Mouse (Mus musculus): ENCODE results near the gene Socs1. TPM values are rescaled to one million over a fixed set of nuclear protein-coding genes. Genes with fewer than 3 reads are reported as not detected.

The Socs1 gene
- total RNA-seq, 2 experiments from 2014 or later = 0.71 to 0.77 TPM

DNA sequence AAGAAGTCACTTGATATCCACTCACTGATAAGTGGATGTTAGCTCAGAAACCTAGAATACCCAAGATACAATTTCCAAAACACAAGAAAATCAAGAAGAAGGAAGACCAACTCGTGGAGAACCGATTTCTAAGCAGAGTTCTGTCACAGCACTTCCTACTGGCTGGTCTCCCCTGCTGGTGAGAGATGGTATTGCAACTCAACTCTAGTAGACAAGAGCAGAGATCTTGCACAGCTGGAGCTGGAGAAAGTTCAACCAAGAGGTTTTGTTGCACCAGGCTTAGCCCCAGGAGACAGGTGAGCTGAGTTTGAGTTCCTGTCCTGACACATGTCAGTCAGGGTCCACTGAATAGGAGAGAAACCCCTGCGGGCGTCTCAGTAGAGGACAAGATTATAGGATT is 18.2 kb downstream of the Socs1 start:
- DNase-seq (ENCODE audit: extremely low spot score in 1 of 2, low spot score in 1 of 2) = peak in 1 of 2 experiments; percentile 74

DNA sequence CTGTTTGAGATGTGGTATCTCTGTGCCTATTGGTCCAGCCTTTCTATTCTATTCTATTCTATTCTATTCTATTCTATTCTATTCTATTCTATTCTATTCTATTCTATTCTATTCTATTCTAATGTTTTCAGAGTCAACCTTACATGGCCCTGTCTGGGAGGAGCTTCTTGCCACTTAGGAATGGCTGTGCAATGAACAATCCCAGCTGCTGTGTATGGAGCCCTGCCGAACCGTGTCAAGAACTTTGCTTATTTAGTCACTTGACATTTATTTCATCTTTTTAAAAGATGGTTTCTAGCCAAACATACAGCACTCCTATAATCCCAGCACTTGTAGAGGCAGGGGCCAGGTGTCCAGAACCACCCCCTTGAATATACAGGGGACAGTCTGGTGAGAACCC is 21.0 kb downstream of the Socs1 start:
- no peak for DNase-seq (ENCODE audit: extremely low spot score in 1 of 2, low spot score in 1 of 2)

DNA sequence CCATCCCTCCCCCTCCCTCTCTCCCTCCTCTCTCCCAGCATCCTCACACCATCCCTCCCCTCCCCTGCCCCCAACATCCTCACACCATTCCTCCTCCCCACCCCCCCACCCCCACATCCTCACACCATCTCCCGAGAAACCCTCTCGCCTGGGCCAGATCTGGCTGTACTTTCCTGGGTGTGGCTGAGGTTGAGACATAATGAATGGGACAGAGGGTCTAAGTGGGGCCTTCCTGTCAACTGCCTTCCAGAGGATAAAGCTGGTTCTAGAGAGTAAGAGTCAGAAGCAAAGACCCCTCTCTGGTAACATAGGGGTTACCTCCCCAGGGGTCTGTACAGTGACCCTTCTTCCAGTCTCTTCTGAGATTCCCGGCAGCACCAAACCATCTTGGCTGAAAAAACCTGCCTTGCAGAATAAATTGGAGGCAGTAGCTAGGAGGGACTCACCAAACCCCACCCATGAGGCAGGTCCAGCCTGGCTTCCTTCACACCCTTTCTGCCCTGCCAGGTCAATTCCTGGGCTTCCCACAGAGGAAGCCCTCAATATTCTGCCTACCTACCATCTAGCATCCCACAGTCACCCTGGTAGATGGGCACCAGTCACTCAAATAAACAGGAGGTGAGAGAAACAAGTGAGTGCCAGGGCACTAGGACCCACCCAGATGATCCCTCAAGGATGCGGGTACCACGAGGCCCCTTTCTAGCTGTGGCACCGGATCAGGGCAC is 21.6 kb downstream of the Socs1 start:
- DNase-seq (ENCODE audit: extremely low spot score in 1 of 2, low spot score in 1 of 2) = no peak

DNA sequence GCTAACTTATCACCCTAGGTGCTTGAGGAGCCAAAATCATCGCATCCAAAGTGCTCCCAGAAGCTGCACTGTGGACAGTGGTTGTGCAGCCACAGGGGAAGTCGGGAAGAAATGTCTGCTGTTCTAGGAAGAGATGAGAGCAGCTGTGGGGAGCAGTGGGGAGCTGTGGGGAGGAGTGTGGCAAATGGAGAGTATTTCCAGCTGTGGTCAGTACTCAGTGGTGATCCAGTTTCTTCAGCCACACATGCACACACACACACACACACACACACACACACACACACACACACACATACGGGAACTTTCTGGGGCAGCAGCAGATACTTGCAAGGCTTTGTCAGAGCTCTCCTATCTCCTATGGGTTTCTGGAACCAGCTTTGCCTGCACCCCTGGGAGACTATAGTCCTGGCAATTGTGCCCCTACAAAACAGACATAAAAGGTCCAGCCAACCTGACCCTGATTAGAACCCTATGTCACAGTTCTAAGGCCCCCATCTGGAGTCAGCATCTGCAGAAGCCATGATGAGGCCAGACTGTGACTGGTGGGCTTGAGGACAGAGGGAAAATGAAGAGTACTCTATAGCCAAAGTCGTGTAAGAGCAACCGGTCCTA is 22.7 kb downstream of the Socs1 start:
- DNase-seq (ENCODE audit: extremely low spot score in 1 of 2, low spot score in 1 of 2) = no peak

DNA sequence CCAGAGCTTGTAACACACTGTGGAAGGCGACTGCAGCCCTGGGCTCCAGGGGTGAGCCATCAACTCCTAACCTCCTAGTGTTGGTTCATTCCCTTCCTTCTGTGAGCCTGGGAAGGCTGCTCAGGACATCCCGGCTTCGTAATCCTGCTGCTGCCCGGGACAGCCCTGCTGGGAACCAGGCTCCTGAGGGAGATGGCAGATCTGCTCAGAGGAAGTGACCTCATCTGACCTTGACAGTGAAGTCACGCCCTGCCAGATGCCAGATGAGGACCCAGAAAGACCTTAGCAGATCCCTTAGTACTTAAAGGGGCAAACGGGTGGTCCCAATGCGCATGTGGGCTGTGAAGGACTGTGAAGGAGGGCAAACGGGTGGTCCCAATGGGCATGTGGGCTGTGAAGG is 24.2 kb downstream of the Socs1 start:
- DNase-seq (ENCODE audit: extremely low spot score in 1 of 2, low spot score in 1 of 2) = no peak

DNA sequence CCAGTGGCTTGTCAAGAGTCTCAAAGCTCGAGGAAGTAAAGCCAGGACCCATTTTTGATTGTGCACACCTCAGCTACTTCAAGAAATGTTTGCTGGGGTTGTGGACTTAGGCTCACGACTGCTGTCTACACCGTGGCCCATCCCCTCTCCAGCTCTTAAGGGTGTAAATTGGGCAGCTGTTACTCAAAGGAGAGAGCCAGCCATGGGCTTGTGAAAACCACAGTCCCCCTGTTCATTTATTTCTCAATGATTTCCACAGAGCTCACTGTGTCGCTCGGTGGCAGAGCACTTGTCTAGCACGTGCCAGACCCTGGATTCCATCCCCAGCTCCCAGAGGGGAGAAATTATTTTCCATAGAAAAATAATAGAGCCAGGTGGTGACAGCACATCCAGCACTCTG is 29.2 kb downstream of the Socs1 start:
- no peak for DNase-seq (ENCODE audit: extremely low spot score in 1 of 2, low spot score in 1 of 2)

DNA sequence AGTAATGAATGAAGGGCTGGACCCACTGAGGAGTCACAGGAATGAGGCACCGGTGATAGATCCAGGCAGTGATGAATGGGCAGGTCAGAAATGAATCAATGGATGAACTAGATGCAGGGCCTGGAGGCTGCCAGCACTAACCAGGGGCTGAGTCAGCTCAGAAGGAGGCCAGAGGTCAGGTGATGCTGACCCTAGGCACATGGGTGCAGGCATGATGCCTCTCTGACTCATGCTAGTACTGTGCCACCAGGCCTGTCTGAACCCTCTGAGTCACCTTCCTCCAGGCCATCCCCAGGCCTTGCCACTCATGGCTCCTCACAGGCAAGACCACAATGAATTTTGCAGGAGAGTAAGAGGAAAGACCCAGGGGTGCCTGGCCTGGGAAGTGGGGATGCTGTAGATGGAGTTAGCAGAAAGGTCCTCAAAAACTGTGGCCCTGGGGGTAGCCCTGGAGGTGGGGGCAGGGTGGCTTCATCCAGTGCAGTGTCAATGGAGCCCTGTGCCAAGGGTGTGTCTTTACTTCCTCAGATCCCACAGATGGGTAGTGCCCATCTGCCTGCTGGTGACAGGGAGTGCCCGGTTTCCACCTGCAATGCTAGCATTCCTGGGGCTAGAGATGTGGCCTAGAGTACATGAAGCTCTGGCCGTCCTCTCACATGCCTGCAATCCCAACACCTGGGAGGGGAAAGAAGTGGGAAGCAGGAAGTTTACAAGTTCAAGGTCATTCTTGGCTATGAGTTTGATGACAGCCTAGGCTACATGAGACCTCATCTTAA is 30.6 kb downstream of the Socs1 start:
- DNase-seq (ENCODE audit: extremely low spot score in 1 of 2, low spot score in 1 of 2) = no peak

DNA sequence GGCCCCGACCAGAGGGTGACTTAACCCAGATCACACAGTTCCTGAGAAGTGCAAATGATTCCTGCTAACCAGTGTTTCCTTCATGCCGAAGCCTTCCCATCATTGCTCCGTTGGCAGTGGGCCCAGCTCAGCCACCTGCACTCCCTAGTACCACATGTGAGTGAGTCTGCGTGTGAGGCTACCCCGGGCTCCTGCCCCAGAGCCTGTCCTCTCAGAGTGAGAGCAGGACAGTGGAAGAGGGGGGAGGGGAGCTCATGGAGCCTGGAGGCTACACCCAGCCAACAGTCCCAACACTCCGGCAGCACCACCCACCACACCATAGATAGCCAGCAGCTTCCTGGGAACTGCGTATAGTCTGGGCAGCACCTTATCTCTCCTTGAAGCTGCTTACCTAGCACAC is 35.5 kb downstream of the Socs1 start:
- peak in 1 of 2 experiments; percentile 49 for DNase-seq (ENCODE audit: extremely low spot score in 1 of 2, low spot score in 1 of 2)

DNA sequence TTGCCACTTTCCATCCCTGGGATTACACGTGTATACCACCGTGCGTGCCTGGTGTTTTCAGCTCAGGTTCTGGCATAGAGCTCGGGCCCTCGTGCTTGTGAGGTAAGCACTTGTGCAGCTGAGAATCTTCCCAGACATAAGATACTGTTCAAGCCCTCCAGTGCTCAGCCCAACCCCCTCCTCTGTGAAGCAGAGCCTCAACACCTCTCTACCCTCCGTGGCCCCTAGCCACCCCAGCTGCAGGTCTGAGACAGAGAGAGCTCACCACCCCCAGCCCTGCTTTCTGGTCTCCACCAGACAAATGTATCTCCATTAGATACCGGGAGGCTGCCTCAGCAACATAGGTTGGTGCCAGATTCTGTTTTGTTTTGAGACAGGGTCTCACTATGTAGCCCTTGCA is 36.1 kb downstream of the Socs1 start:
- no peak for DNase-seq (ENCODE audit: extremely low spot score in 1 of 2, low spot score in 1 of 2)

DNA sequence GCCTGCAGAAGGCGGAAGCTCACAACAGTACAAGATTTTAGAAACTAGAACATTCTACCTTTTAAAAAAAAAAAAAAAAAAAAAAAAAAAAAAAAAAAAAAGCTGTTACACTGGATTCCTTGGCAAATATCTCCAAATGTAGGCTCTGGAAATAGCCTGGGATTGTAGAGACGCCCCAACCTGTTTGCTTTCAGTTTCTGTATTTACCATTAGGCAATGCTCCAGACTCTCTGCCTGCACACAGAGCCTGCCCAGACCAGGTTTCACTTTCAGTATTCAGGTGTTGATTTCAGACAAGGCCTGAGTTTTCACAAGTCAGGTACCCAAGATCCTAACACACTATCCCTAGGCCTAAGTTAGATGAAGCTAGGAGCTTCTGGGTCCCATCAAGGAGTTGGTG is 44.3 kb downstream of the Socs1 start:
- no peak for DNase-seq (ENCODE audit: extremely low spot score in 1 of 2, low spot score in 1 of 2)

DNA sequence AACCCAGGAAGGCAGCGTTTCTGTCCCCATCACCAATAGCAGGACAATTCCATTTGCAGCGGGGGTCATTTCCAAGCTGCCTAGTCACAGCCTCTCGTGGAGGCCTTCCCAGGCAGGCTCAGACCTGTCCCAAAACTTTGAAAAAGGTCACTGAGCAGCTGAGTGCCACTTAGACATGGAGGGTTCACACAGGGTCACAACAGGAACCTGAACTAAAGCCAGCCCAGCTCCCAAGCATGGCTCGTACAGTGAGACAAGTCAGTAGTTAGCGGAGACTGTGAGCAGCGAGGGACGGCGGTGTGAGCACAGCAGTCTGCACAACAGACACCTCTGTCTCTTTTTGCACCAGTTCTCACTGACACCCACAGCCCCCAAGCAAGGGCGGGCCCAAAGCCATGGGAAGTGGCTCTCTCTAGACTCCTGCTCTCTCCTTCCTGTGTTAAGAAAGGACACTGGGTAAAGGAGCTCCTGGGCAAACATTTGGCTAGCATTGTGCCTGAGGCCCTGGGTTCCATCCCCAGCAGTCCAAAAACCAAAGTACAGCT is 45.4 kb downstream of the Socs1 start:
- DNase-seq (ENCODE audit: extremely low spot score in 1 of 2, low spot score in 1 of 2) = no peak

DNA sequence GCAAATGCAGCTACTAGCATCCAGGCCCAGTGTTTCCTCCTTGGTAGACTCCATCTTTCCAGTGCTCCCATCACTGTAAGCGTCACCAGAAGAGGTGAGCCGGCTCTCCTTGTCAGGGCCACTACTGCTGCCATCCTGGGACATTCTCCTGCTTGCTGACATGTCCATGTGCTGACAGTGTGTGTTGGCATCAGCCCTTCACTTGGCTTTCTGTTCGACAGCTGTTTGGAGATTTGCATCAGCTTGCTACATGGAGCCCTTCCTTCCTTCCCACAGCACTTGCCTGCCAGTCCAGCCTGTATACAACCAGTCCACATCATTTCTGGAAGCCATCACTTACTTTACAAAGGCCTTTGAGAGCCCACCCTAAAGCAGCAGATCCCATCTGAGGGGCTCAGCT is 46.5 kb downstream of the Socs1 start:
- no peak for DNase-seq (ENCODE audit: extremely low spot score in 1 of 2, low spot score in 1 of 2)

DNA sequence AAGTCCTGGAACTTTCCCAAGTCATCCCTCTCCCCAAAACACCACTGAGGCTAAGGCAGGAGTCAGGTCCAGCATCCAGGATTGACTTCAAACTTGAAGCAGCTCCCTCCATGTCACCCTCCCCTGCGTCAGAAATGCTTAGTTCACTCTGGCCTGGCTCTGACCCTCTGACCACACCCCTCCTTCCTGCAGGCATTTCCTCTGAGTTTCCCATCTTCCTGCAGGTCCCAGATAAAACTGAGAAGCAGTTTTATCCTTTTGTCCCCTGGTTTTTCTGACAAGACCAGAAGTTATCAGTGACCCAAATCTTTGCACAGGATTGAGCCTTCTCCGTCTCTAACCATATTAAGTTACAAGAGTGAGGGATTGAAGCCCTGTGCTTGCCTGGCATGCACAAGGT is 47.8 kb downstream of the Socs1 start:
- DNase-seq (ENCODE audit: extremely low spot score in 1 of 2, low spot score in 1 of 2) = no peak

DNA sequence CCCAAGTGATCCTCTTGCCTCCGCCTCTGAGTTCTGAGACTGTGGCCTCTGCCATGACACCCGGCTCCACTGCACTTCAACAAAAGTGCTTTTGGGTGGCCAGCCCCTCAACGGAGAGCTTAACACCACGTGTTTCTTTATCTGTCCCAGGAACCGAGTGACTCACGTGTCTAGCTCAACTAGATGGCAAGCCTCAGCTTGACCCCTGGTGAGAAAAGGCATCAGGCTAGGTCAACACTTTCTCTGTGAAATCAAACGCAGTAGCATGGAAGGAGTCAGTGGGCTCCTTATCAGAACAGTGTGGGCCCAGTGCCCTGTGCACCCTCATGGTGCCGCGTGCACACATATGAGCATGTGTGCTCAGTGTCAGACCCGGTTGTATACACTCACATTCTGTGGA is 49.0 kb downstream of the Socs1 start:
- no peak for DNase-seq (ENCODE audit: extremely low spot score in 1 of 2, low spot score in 1 of 2)

DNA sequence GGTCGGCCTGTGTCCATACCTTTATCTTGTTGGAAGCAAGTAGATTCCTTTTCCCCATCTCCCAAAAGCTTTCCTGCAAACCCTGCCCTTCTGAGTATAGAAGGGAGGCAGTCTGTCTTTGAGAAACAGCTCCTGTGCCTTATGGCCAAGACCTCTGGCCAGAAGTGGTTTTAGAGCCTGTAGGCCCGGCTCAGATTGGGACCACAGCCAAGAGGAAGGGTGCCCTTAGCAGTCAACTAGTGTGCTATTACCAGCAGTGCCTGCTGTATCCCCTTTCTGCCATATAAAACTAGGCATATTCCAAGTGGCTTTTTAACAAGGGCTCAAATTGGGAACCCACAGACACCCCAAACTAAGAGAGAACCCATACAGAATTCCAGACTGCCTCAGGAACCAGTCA is 49.6 kb downstream of the Socs1 start:
- no peak for DNase-seq (ENCODE audit: extremely low spot score in 1 of 2, low spot score in 1 of 2)

DNA sequence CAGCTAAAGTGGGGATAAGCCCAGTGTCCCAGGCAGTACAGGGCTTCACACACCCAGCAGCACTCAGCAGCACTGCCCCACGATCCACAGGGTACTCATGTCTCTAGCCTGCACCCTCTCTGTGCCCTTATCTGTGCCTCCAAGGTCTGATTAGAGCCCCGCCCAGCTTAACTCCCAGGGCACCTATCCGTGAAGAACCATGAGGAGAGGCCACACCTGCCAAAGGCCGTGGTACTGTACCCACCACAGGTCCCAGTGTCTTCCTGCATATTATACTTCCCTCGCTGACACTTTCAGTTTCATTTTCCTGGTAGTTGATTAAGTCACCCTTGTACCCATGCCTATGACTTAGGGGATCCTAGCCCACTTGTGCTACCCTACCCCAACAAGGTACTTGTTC is 52.9 kb downstream of the Socs1 start:
- DNase-seq (ENCODE audit: extremely low spot score in 1 of 2, low spot score in 1 of 2) = no peak

Other genes starting within 250 kb of the Socs1 start
- 10 to 100 TPM; 57.1 to 58.3 TPM for gene Dexi, start 242.5 kb downstream of the Socs1 start, total RNA-seq (2021)
- gene Clec16a, start 240.2 kb downstream of the Socs1 start, total RNA-seq (2021) = 10 to 100 TPM; 97.5 to 98.9 TPM
- not detected for gene Tnp2, start 3.1 kb upstream of the Socs1 start, total RNA-seq (2021)
- gene Prm3, start 5.4 kb upstream of the Socs1 start, total RNA-seq (2021) = not detected
- gene Prm2, start 10.6 kb upstream of the Socs1 start, total RNA-seq (2021) = not detected
- gene Prm1, start 20.3 kb upstream of the Socs1 start, total RNA-seq (2021) = not detected
- gene Gm11172, start 27.4 kb upstream of the Socs1 start, total RNA-seq (2021) = not detected
- under 1 TPM; 0.17 to 0.28 TPM for gene Rmi2, start 49.5 kb upstream of the Socs1 start, total RNA-seq (2021)

All from layer of hippocampus, postnatal 25 days (tissue).